Mouse (Mus musculus): ENCODE data around the gene Dnajc10. TPM values are rescaled to one million over a fixed set of nuclear protein-coding genes. Genes with fewer than 3 reads are reported as not detected.

Gene Dnajc10
- 35.2 and 39.2 TPM in 2 replicates for total RNA-seq (2023)

GRCm38 (mm10) chr2:80315242-80316161, at the start of gene Dnajc10:
Gene Dnajc10, plus strand, starts transcription at chr2:80315466.

GRCm38 (mm10) chr2:80292172-80292571, 23.1 kb upstream of the Dnajc10 start, which contains the start of gene Prdx6b:
Gene Prdx6b, plus strand, starts transcription at chr2:80292472.

Other genes starting within 250 kb of the Dnajc10 start
- not detected in 2 replicates for gene Pde1a, start 186.0 kb upstream of the Dnajc10 start, total RNA-seq (2023)
- not detected in 2 replicates for gene Prdx6b, start 23.0 kb upstream of the Dnajc10 start, total RNA-seq (2023)
- not detected in 2 replicates for gene Frzb, start 132.2 kb downstream of the Dnajc10 start, total RNA-seq (2023)